Mouse (Mus musculus): ENCODE data around the gene Gm17542. TPM values are rescaled to one million over a fixed set of nuclear protein-coding genes. Genes with fewer than 3 reads are reported as not detected.

Gm17542 gene
- polyA plus RNA-seq, 1 experiment from 2014 or later: not detected

DNA sequence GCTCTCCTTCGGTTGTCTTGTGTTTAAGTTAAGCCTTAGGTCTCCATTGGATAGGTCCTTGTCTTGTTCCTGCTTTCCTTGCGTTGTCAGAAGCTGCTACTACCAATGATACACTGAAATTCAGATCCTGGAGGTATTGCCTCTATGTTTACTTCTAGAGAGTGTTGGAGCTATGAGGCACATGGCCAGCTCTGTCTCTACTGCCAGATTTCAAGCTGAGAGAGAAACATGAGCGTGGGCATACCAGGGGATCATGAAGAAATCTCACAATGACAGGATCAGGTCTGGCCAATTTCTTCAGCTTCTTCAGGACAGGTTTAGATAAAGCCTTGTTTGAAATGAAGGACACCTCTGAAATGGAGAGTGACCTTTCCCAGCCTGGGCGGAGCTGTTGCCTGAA is 19.1 kb downstream of the Gm17542 start:
- DNase-seq (ENCODE audit: low spot score) (no peak), ATAC-seq (ENCODE audit: low FRiP score) (no peak)
- Histone ChIP-seq H3K27me3 (ENCODE audit: control insufficient read depth, insufficient read depth, low read length) (no peaks in the 10 kb centered on the region), H3K4me1 (replicated peaks; ENCODE audit: control insufficient read depth, insufficient read depth, low read length) (no peaks in the 10 kb centered on the region), H3K4me3 (replicated peaks; ENCODE audit: low read length) (no peak overlapping the region), H3K36me3 (replicated peaks; ENCODE audit: control insufficient read depth, insufficient read depth) (no peaks in the 10 kb centered on the region), H3K27ac (no peak overlapping the region), H3K4me2 (replicated peaks) (no peak overlapping the region), H3K9ac (no peak overlapping the region), H3K9me3 (ENCODE audit: control insufficient read depth, low read length) (0 out of 2 replicates have a peak, but pooled peaks cover 5% of the 10 kb centered on the region)
- whole genome bisulfite sequencing: 90% methylated on average over 4 of the region's 4 CpGs

DNA sequence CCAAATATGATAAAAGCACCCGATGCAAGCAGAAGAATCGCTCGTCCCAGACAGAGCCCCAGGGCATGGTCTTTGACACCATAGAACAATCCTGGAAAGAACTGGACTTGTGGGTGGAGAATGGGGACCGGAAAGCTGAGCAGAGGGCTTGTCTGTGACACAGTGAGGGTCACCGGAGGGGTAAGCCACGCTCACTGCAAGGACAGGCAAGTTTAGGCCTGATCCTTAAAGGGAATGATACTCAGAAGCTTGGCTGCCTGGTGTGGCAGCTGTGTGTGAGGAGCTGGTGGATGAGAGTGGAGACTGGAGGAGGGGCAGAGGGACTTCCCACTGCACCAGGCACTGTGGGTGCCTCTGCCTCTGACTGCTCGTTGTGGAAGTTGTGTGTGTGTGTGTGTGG is 27.0 kb downstream of the Gm17542 start:
- Histone ChIP-seq H3K4me3 (replicated peaks; ENCODE audit: low read length) (no peak overlapping the region), H3K27me3 (ENCODE audit: control insufficient read depth, insufficient read depth, low read length) (no peaks in the 10 kb centered on the region), H3K4me1 (replicated peaks; ENCODE audit: control insufficient read depth, insufficient read depth, low read length) (no peaks in the 10 kb centered on the region), H3K27ac (no peak overlapping the region), H3K9me3 (ENCODE audit: control insufficient read depth, low read length) (no peaks in the 10 kb centered on the region), H3K36me3 (replicated peaks; ENCODE audit: control insufficient read depth, insufficient read depth) (no peaks in the 10 kb centered on the region), H3K4me2 (replicated peaks) (no peak overlapping the region), H3K9ac (no peak overlapping the region)
- ATAC-seq (ENCODE audit: low FRiP score) (no peak), DNase-seq (ENCODE audit: low spot score) (no peak)
- WGBS: 83% methylated on average over 6 of the region's 7 CpGs

DNA sequence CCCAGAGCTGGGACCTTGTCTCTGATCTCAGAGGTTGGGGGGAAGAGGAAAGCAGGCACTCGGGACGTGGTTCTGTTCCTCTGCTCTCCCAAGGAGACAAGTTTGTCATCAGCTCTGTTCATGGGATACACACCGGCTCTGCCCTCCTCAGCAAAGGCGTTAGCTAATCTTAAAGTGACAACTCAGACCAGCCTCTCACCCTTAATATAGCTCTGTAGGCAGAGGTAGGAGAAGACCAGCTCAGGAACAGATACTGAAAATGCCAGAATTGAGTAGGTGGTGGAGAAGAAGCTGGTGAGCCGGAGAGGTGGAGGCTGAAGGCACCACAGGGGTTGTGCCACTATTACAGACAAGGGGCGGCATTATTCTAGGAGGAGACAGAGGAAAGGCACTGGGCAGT is 38.7 kb downstream of the Gm17542 start:
- no peak overlapping the region for H3K4me2 ChIP-seq (replicated peaks)

DNA sequence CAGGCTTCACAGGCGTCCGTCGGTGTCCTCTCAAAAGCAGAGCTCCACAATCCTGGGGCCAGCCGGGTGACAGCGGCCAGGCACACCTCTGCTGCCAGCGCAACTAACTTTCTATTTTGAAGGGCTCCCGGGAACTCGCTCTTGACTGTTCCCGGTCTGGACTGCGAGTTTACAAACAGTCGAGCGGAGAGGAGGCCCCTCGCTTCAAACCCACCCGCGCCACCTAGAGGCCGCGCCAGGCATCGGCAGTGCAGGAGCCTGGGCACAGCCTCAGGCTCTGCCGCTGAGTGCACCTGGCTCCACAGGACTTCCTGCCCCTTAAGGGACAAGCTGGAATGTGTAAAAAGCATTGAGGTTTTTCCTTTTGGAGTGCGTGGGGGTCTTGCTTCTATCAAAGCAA is 42.5 kb downstream of the Gm17542 start, which contains the start of gene Edar:
Gene Edar, minus strand, starts transcription at position 122 of the 400 bp plus-strand sequence.
- 2% methylated on average over 20 of the region's 20 CpGs for WGBS
- DNase-seq (ENCODE audit: low spot score): peak; percentile 80
- Histone ChIP-seq H3K9me3 (ENCODE audit: control insufficient read depth, low read length) (no peaks in the 10 kb centered on the region), H3K9ac (no peak within 1 kb of the TSS), H3K4me1 (replicated peaks; ENCODE audit: control insufficient read depth, insufficient read depth, low read length) (peaks cover 8% of the 10 kb centered on the region; the same call in 1 of the 2 replicates), H3K4me2 (replicated peaks) (peak within 1 kb of the TSS; percentile 44), H3K27ac (no peak within 1 kb of the TSS), H3K36me3 (replicated peaks; ENCODE audit: control insufficient read depth, insufficient read depth) (no peaks in the 10 kb centered on the region), H3K27me3 (ENCODE audit: control insufficient read depth, insufficient read depth, low read length) (no peaks in the 10 kb centered on the region), H3K4me3 (replicated peaks; ENCODE audit: low read length) (no peak within 1 kb of the TSS; the same call in 1 of the 2 replicates)
- ATAC-seq (ENCODE audit: low FRiP score): peak; percentile 71

More for the DNA sequence above, 38.7 kb downstream of the Gm17542 start:
- DNase-seq (ENCODE audit: low spot score) (no peak), ATAC-seq (ENCODE audit: low FRiP score) (no peak)
- H3K4me3 ChIP-seq (replicated peaks; ENCODE audit: low read length): no peak overlapping the region
- WGBS: 84% methylated on average over 6 of the region's 6 CpGs
- H3K9ac ChIP-seq: no peak overlapping the region
- H3K27ac ChIP-seq: no peak overlapping the region
- 0 out of 2 replicates have a peak, but pooled peaks cover 4% of the 10 kb centered on the region for H3K4me1 ChIP-seq (replicated peaks; ENCODE audit: control insufficient read depth, insufficient read depth, low read length)
- no peaks in the 10 kb centered on the region for H3K36me3 ChIP-seq (replicated peaks; ENCODE audit: control insufficient read depth, insufficient read depth)
- no peaks in the 10 kb centered on the region for H3K9me3 ChIP-seq (ENCODE audit: control insufficient read depth, low read length)
- no peaks in the 10 kb centered on the region for H3K27me3 ChIP-seq (ENCODE audit: control insufficient read depth, insufficient read depth, low read length)

- Histone ChIP-seq H3K27me3 (ENCODE audit: control insufficient read depth, insufficient read depth, low read length) (no peaks in the 10 kb centered on the region), H3K9me3 (ENCODE audit: control insufficient read depth, low read length) (no peaks in the 10 kb centered on the region), H3K36me3 (replicated peaks; ENCODE audit: control insufficient read depth, insufficient read depth) (no peaks in the 10 kb centered on the region), H3K4me2 (replicated peaks) (peak overlapping the region; percentile 31), H3K9ac (no peak overlapping the region), H3K4me3 (replicated peaks; ENCODE audit: low read length) (no peak overlapping the region), H3K4me1 (replicated peaks; ENCODE audit: control insufficient read depth, insufficient read depth, low read length) (peaks cover 8% of the 10 kb centered on the region; the same call in 1 of the 2 replicates), H3K27ac (peak overlapping the region; percentile 48)
- DNase-seq (ENCODE audit: low spot score) (peak; percentile 80), ATAC-seq (ENCODE audit: low FRiP score) (peak; percentile 66)
- 24% methylated on average over 15 of the region's 15 CpGs for WGBS
Observed at GRCm38 (mm10) chr10:58673278-58674061, 44.5 kb downstream of the Gm17542 start.

DNA sequence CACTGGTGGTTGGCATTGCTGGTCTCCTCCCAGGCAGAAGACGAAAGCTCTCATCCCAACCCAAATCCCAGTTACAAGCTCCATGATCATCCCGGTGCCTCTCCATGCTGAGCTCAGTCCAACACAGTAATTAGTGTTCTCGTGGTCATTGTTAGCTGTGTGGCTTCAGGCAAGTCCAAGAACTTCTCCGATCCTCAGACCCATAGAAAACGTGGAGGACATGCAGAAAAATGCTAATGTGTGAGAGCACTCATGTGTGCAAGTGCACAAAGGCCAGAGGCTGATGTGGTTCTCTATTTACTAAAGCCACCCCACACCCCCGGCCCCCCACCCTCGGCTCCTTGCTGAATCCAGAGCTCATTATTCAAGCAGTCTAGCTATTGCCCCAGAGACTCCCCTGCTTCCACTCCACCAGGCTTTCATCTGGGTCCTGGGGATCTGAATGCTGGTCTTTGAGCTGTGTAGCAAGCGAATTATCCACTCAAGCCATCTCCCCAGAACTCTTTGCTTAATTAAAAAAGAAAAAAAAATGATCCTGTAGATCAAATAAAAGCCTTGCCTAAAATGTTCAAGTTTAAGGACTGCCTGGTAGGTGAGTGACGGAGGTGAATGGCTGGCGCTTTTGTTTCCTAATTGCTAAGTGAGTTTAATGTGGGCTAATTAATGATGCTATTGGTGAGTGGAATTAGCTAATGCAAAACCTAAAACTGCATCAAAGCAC is 45.3 kb downstream of the Gm17542 start:
- Histone ChIP-seq H3K4me3 (replicated peaks; ENCODE audit: low read length) (no peak overlapping the region), H3K27me3 (ENCODE audit: control insufficient read depth, insufficient read depth, low read length) (no peaks in the 10 kb centered on the region), H3K9me3 (ENCODE audit: control insufficient read depth, low read length) (no peaks in the 10 kb centered on the region), H3K27ac (peak overlapping the region; percentile 48), H3K4me1 (replicated peaks; ENCODE audit: control insufficient read depth, insufficient read depth, low read length) (peaks cover 8% of the 10 kb centered on the region; the same call in 1 of the 2 replicates), H3K4me2 (replicated peaks) (no peak overlapping the region), H3K36me3 (replicated peaks; ENCODE audit: control insufficient read depth, insufficient read depth) (no peaks in the 10 kb centered on the region), H3K9ac (no peak overlapping the region)
- ATAC-seq (ENCODE audit: low FRiP score) (no peak; the same call in 1 of the 2 replicates), DNase-seq (ENCODE audit: low spot score) (no peak)
- whole genome bisulfite sequencing: 29% methylated on average over 10 of the region's 10 CpGs

- DNase-seq (ENCODE audit: low spot score) (no peak), ATAC-seq (ENCODE audit: low FRiP score) (peak; percentile 48; the same call in 1 of the 2 replicates)
- WGBS: 79% methylated on average over 5 of the region's 5 CpGs
Observed at GRCm38 (mm10) chr10:58663868-58664267, 54.1 kb downstream of the Gm17542 start.

More at GRCm38 (mm10) chr10:58663868-58664267, 54.1 kb downstream of the Gm17542 start:
- Histone ChIP-seq H3K36me3 (replicated peaks; ENCODE audit: control insufficient read depth, insufficient read depth) (no peaks in the 10 kb centered on the region), H3K27me3 (ENCODE audit: control insufficient read depth, insufficient read depth, low read length) (no peaks in the 10 kb centered on the region), H3K4me3 (replicated peaks; ENCODE audit: low read length) (no peak overlapping the region), H3K4me1 (replicated peaks; ENCODE audit: control insufficient read depth, insufficient read depth, low read length) (no peaks in the 10 kb centered on the region), H3K27ac (no peak overlapping the region), H3K4me2 (replicated peaks) (no peak overlapping the region), H3K9ac (no peak overlapping the region), H3K9me3 (ENCODE audit: control insufficient read depth, low read length) (no peaks in the 10 kb centered on the region)
